Mouse (Mus musculus) CH12.LX (cell line): ENCODE results near the gene Ptgir. TPM values are rescaled to one million over a fixed set of nuclear protein-coding genes. Genes with fewer than 3 reads are reported as not detected.

ENCODE experiments used
- DNase-seq: peaks from one replicate; pipeline ENCODE4 v3.0.0-alpha.2; 2013; ENCODE audit errors: extremely low read depth
- H3K27ac ChIP-seq: 2 replicates; pipeline ENCODE4 v1.5.1; 2012; ENCODE audit warnings: low read depth, mild to moderate bottlenecking, control low read depth, moderate library complexity; ENCODE audit not compliant: insufficient read depth
- H3K27me3 ChIP-seq: replicated peaks from 2 replicates; pipeline ENCODE3; 2012; ENCODE audit warnings: inconsistent platforms
- H3K36me3 ChIP-seq, 2 experiments: replicated peaks in 1 of 2; 2 replicates each; pipeline versions ENCODE3 to v1.6.1; 2012; ENCODE audit warnings: inconsistent platforms in 1 of 2, low read length in 1 of 2, mild to moderate bottlenecking in 1 of 2, mixed read lengths in 1 of 2, moderate library complexity in 1 of 2; ENCODE audit not compliant: control insufficient read depth in 1 of 2, insufficient read depth in 1 of 2
- H3K4me1 ChIP-seq, 2 experiments: 2 replicates each; pipeline ENCODE4 v1.6.1; 2012; ENCODE audit warnings: inconsistent platforms in 1 of 2, moderate library complexity in 1 of 2; ENCODE audit not compliant: insufficient read depth in 2 of 2, control insufficient read depth in 1 of 2
- H3K4me2 ChIP-seq: 2 replicates; pipeline ENCODE4 v1.6.1; 2012; ENCODE audit warnings: low read depth, mild to moderate bottlenecking, control low read depth; ENCODE audit not compliant: poor library complexity, insufficient read depth, severe bottlenecking
- H3K4me3 ChIP-seq, 3 experiments: fragments of 150-350 bp in 1 of 3; sonication (generic) in 1 of 3; replicated peaks in 1 of 3; 2 replicates each; pipeline versions ENCODE3 to v1.5.1; 2011 to 2012; ENCODE audit warnings: low read depth in 2 of 3, low read length in 2 of 3, mild to moderate bottlenecking in 2 of 3, moderate library complexity in 2 of 3, control low read depth in 1 of 3, improper control_type of control experiment in 1 of 3, inconsistent platforms in 1 of 3, mixed read lengths in 1 of 3; ENCODE audit not compliant: poor library complexity in 1 of 3
- H3K79me2 ChIP-seq: replicated peaks from 2 replicates; pipeline ENCODE4 v1.6.1; 2012; ENCODE audit warnings: mild to moderate bottlenecking, moderate library complexity; ENCODE audit not compliant: control insufficient read depth, poor library complexity, insufficient read depth, severe bottlenecking; ENCODE audit errors: extremely low read depth
- H3K9ac ChIP-seq: 2 replicates; pipeline ENCODE4 v1.6.1; 2012; ENCODE audit warnings: low read depth, mild to moderate bottlenecking, control low read depth, moderate library complexity; ENCODE audit not compliant: insufficient read depth
- H3K9me3 ChIP-seq: replicated peaks from 2 replicates; pipeline ENCODE3; 2012; ENCODE audit warnings: low read length, inconsistent platforms, mixed read lengths
- CHD1 ChIP-seq: IDR thresholded peaks from 2 replicates; pipeline ENCODE4 v1.6.1; 2012; ENCODE audit warnings: low read depth, low read length, improper control_type of control experiment, inconsistent platforms
- CHD2 ChIP-seq: IDR thresholded peaks from 2 replicates; pipeline ENCODE4 v1.6.1; 2011; ENCODE audit warnings: low read length, improper control_type of control experiment
- E2F4 ChIP-seq: IDR thresholded peaks from 2 replicates; pipeline ENCODE4 v1.6.1; 2011; ENCODE audit warnings: low read depth, low read length, improper control_type of control experiment; ENCODE audit not compliant: insufficient replicate concordance
- GABPA ChIP-seq: IDR thresholded peaks from 2 replicates; pipeline ENCODE4 v1.6.1; 2012; ENCODE audit warnings: low read depth, low read length, improper control_type of control experiment, inconsistent platforms; ENCODE audit not compliant: insufficient replicate concordance
- IRF4 ChIP-seq: IDR thresholded peaks from 2 replicates; pipeline ENCODE4 v1.6.1; 2014; ENCODE audit warnings: low read depth, mild to moderate bottlenecking, inconsistent platforms, low read length, improper control_type of control experiment
- JUN ChIP-seq: IDR thresholded peaks from 2 replicates; pipeline ENCODE4 v1.6.1; 2011; ENCODE audit warnings: low read depth, mild to moderate bottlenecking, low read length, improper control_type of control experiment, moderate library complexity; ENCODE audit not compliant: insufficient read depth
- MAFK ChIP-seq: IDR thresholded peaks from 2 replicates; pipeline ENCODE4 v1.6.1; 2011; ENCODE audit warnings: low read length, improper control_type of control experiment; ENCODE audit not compliant: insufficient replicate concordance
- MXI1 ChIP-seq: IDR thresholded peaks from 2 replicates; pipeline ENCODE4 v1.6.1; 2011; ENCODE audit warnings: mild to moderate bottlenecking, low read depth, low read length, improper control_type of control experiment
- MYC ChIP-seq: IDR thresholded peaks from 2 replicates; pipeline ENCODE4 v1.6.1; 2011; ENCODE audit warnings: low read depth, mild to moderate bottlenecking, improper control_type of control experiment, low read length
- NRF1 ChIP-seq: IDR thresholded peaks from 2 replicates; pipeline ENCODE4 v1.6.1; 2014; ENCODE audit warnings: low read depth, mild to moderate bottlenecking, inconsistent platforms, low read length, improper control_type of control experiment, moderate library complexity
- PAX5 ChIP-seq: IDR thresholded peaks from 2 replicates; pipeline ENCODE4 v1.6.1; 2012; ENCODE audit warnings: low read length, inconsistent platforms, mixed read lengths
- POLR2A ChIP-seq: IDR thresholded peaks from 2 replicates; pipeline ENCODE4 v1.6.1; 2011; ENCODE audit warnings: low read depth, mild to moderate bottlenecking, improper control_type of control experiment, low read length
- SMC3 ChIP-seq: IDR thresholded peaks from 2 replicates; pipeline ENCODE4 v1.6.1; 2011; ENCODE audit warnings: low read depth, low read length, improper control_type of control experiment
- UBTF ChIP-seq: IDR thresholded peaks from 2 replicates; pipeline ENCODE4 v1.6.1; 2012; ENCODE audit warnings: low read depth, mild to moderate bottlenecking, inconsistent platforms, low read length, improper control_type of control experiment, moderate library complexity
- USF2 ChIP-seq: conservative IDR thresholded peaks from 2 replicates; pipeline ENCODE4 v1.6.1; 2011; ENCODE audit warnings: low read depth, low read length, improper control_type of control experiment
- ZKSCAN1 ChIP-seq: IDR thresholded peaks from 2 replicates; pipeline ENCODE4 v1.6.1; 2012; ENCODE audit warnings: low read depth, inconsistent platforms, low read length, improper control_type of control experiment, borderline replicate concordance
- dilution Hi-C: fragments of 300-500 bp; cut with MboI; formaldehyde crosslinking; loops from 2 replicates; pipeline ENCODE4 v1.14.3; 2020; ENCODE audit warnings: low sequenced_read_pairs; ENCODE audit not compliant: extremely low pct_unique_long_range_greater_than_20kb, extremely low pct_ligation_motif_present
- in situ Hi-C: fragments of 300-500 bp; cut with MboI; formaldehyde crosslinking; loops from 3 replicates; pipeline ENCODE4 v1.14.3; 2019; ENCODE audit warnings: low sequenced_read_pairs, low pct_ligation_motif_present, low pct_unique_long_range_greater_than_20kb, mixed read lengths
- polyA plus RNA-seq: library from polyadenylated mRNA; unstranded; fragments of >175 nt; gene quantifications from 2 replicates; pipeline ENCODE4 v1.2.1, GENCODE M21; 2012; ENCODE audit warnings: low read depth; ENCODE audit not compliant: insufficient read length
- total RNA-seq, 2 experiments: library from RNA; depleted of rRNA; stranded (reverse); fragments of 300-350 nt in 1 of 2; fragments of >200 nt in 1 of 2; gene quantifications; 2 replicates each; pipeline ENCODE4 v1.2.3; 2012 to 2014

Ptgir gene
- total and polyA plus RNA-seq, 3 experiments: 3.8 to 31.1 (median 7.0) TPM

GRCm38 (mm10) chr7:16876006-16876405 is 30.3 kb upstream of the Ptgir start:
- no peaks in the 10 kb centered on the region for H3K79me2 ChIP-seq
- dilution Hi-C loops (no loop called here), in situ Hi-C loops (no loop called here)
- TF ChIP-seq USF2 (no peak), E2F4 (no peak), JUN (no peak), CHD2 (no peak), PAX5 (no peak), MAFK (no peak), IRF4 (no peak), CHD1 (no peak), POLR2A (no peak), NRF1 (no peak), SMC3 (no peak), ZKSCAN1 (no peak)
- H3K36me3 ChIP-seq: peaks cover 8 to 39% of the 10 kb centered on the region in 2 experiments
- H3K4me1 ChIP-seq: peaks cover 6 to 39% of the 10 kb centered on the region in 2 experiments
- H3K9ac ChIP-seq: peak overlapping the region; percentile 20
- no peak for DNase-seq
- H3K27ac ChIP-seq: no peak overlapping the region
- peak overlapping the region; percentile 55 to 72 (median 70) for H3K4me3 ChIP-seq
- H3K9me3 ChIP-seq: no peaks in the 10 kb centered on the region
- no peaks in the 10 kb centered on the region for H3K27me3 ChIP-seq
- H3K4me2 ChIP-seq: peak overlapping the region; percentile 52

GRCm38 (mm10) chr7:16876608-16877007 is 29.7 kb upstream of the Ptgir start:
- DNase-seq: no peak
- TF ChIP-seq GABPA: no peak
- TF ChIP-seq USF2: no peak
- TF ChIP-seq ZKSCAN1: no peak
- no peak for TF ChIP-seq UBTF
- no peak for TF ChIP-seq CHD1
- no peak for TF ChIP-seq MYC
- TF ChIP-seq MXI1: no peak
- H3K9ac ChIP-seq: peak overlapping the region; percentile 20

More at GRCm38 (mm10) chr7:16876608-16877007, 29.7 kb upstream of the Ptgir start:
- Histone ChIP-seq H3K4me2 (peak overlapping the region; percentile 52), H3K27ac (no peak overlapping the region), H3K36me3 (peaks cover 3 to 38% of the 10 kb centered on the region in 2 experiments), H3K9me3 (no peaks in the 10 kb centered on the region), H3K79me2 (no peaks in the 10 kb centered on the region), H3K4me1 (peaks cover 6 to 39% of the 10 kb centered on the region in 2 experiments), H3K27me3 (no peaks in the 10 kb centered on the region), H3K4me3 (peak overlapping the region; percentile 10 to 72 (median 55))
- in situ Hi-C loops (no loop called here), dilution Hi-C loops (no loop called here)
